Mouse (Mus musculus): Measurements from ENCODE around the gene Olfr963. TPM values are rescaled to one million over a fixed set of nuclear protein-coding genes. Genes with fewer than 3 reads are reported as not detected.

Gene Olfr963
- polyA plus RNA-seq (2012; rRNA removed) = not detected in 2 replicates

- H3K27ac ChIP-seq (ENCODE audit: insufficient read depth, low read depth, low read length) = no peak within 1 kb of the TSS
- DNase-seq = no peak
- no peak for TF ChIP-seq CTCF (conservative IDR thresholded peaks at IDR 0.05; ENCODE audit: insufficient read depth, insufficient read length, low read depth, low read length)
- TF ChIP-seq POLR2A (IDR thresholded peaks at IDR 0.05; ENCODE audit: low read depth, low read length) = no peak
- H3K36me3 ChIP-seq (ENCODE audit: control insufficient read depth, insufficient read depth, low read length) = no peaks in the 10 kb centered on the region
- no peak within 1 kb of the TSS for H3K4me3 ChIP-seq (ENCODE audit: insufficient read depth, low read depth, low read length)
- H3K4me1 ChIP-seq (ENCODE audit: control insufficient read depth, insufficient read depth, low read length) = no peaks in the 10 kb centered on the region
- H3K27me3 ChIP-seq (replicated peaks; ENCODE audit: control insufficient read depth, insufficient read depth, low read length) = no peaks in the 10 kb centered on the region
- WGBS = 83% methylated on average over 1 of the region's 1 CpGs
Observed at GRCm38 (mm10) chr9:39666905-39667304, at the start of gene Olfr963. TSS of gene Olfr963 (plus strand) at chr9:39667205.

- DNase-seq = no peak
- Histone ChIP-seq H3K4me3 (ENCODE audit: insufficient read depth, low read depth, low read length) (no peak within 1 kb of the TSS), H3K36me3 (ENCODE audit: control insufficient read depth, insufficient read depth, low read length) (no peaks in the 10 kb centered on the region), H3K4me1 (ENCODE audit: control insufficient read depth, insufficient read depth, low read length) (no peaks in the 10 kb centered on the region), H3K27ac (ENCODE audit: insufficient read depth, low read depth, low read length) (no peak within 1 kb of the TSS), H3K27me3 (replicated peaks; ENCODE audit: control insufficient read depth, insufficient read depth, low read length) (no peaks in the 10 kb centered on the region)
- WGBS = 80% methylated on average over 1 of the region's 1 CpGs
- no peak for TF ChIP-seq CTCF (conservative IDR thresholded peaks at IDR 0.05; ENCODE audit: insufficient read depth, insufficient read length, low read depth, low read length)
- no peak for TF ChIP-seq POLR2A (IDR thresholded peaks at IDR 0.05; ENCODE audit: low read depth, low read length)
Observed at GRCm38 (mm10) chr9:39621073-39621472, 45.9 kb upstream of the Olfr963 start, which contains the start of gene Olfr960. TSS of gene Olfr960 (plus strand) at chr9:39621373.

- 90% methylated on average over 3 of the region's 3 CpGs for WGBS
- DNase-seq = no peak
- no peaks in the 10 kb centered on the region for H3K36me3 ChIP-seq (ENCODE audit: control insufficient read depth, insufficient read depth, low read length)
- H3K4me1 ChIP-seq (ENCODE audit: control insufficient read depth, insufficient read depth, low read length) = no peaks in the 10 kb centered on the region
- H3K4me3 ChIP-seq (ENCODE audit: insufficient read depth, low read depth, low read length) = no peak overlapping the region
- H3K27me3 ChIP-seq (replicated peaks; ENCODE audit: control insufficient read depth, insufficient read depth, low read length) = no peaks in the 10 kb centered on the region
- no peak for TF ChIP-seq POLR2A (IDR thresholded peaks at IDR 0.05; ENCODE audit: low read depth, low read length)
- TF ChIP-seq CTCF (conservative IDR thresholded peaks at IDR 0.05; ENCODE audit: insufficient read depth, insufficient read length, low read depth, low read length) = no peak
- no peak overlapping the region for H3K27ac ChIP-seq (ENCODE audit: insufficient read depth, low read depth, low read length)
Observed at GRCm38 (mm10) chr9:39623783-39624182, 43.2 kb upstream of the Olfr963 start.

- Histone ChIP-seq H3K27me3 (replicated peaks; ENCODE audit: control insufficient read depth, insufficient read depth, low read length) (no peaks in the 10 kb centered on the region), H3K4me1 (ENCODE audit: control insufficient read depth, insufficient read depth, low read length) (no peaks in the 10 kb centered on the region), H3K36me3 (ENCODE audit: control insufficient read depth, insufficient read depth, low read length) (no peaks in the 10 kb centered on the region), H3K27ac (ENCODE audit: insufficient read depth, low read depth, low read length) (no peak overlapping the region), H3K4me3 (ENCODE audit: insufficient read depth, low read depth, low read length) (no peak overlapping the region)
- DNase-seq = peak; percentile 2
- WGBS = 12% methylated on average over 2 of the region's 2 CpGs
- TF ChIP-seq POLR2A (IDR thresholded peaks at IDR 0.05; ENCODE audit: low read depth, low read length) (no peak), CTCF (conservative IDR thresholded peaks at IDR 0.05; ENCODE audit: insufficient read depth, insufficient read length, low read depth, low read length) (no peak)
Observed at GRCm38 (mm10) chr9:39624711-39625110, 42.3 kb upstream of the Olfr963 start.

GRCm38 (mm10) chr9:39629069-39629468 is 37.9 kb upstream of the Olfr963 start:
- Histone ChIP-seq H3K4me1 (ENCODE audit: control insufficient read depth, insufficient read depth, low read length) (no peaks in the 10 kb centered on the region), H3K27ac (ENCODE audit: insufficient read depth, low read depth, low read length) (no peak overlapping the region), H3K4me3 (ENCODE audit: insufficient read depth, low read depth, low read length) (no peak overlapping the region), H3K27me3 (replicated peaks; ENCODE audit: control insufficient read depth, insufficient read depth, low read length) (no peaks in the 10 kb centered on the region), H3K36me3 (ENCODE audit: control insufficient read depth, insufficient read depth, low read length) (no peaks in the 10 kb centered on the region)
- 80% methylated on average over 2 of the region's 2 CpGs for WGBS
- DNase-seq = no peak
- no peak for TF ChIP-seq POLR2A (IDR thresholded peaks at IDR 0.05; ENCODE audit: low read depth, low read length)
- no peak for TF ChIP-seq CTCF (conservative IDR thresholded peaks at IDR 0.05; ENCODE audit: insufficient read depth, insufficient read length, low read depth, low read length)

GRCm38 (mm10) chr9:39633913-39634594 is 33.0 kb upstream of the Olfr963 start:
- no peak for TF ChIP-seq CTCF (conservative IDR thresholded peaks at IDR 0.05; ENCODE audit: insufficient read depth, insufficient read length, low read depth, low read length)
- no peak for TF ChIP-seq POLR2A (IDR thresholded peaks at IDR 0.05; ENCODE audit: low read depth, low read length)
- H3K4me1 ChIP-seq (ENCODE audit: control insufficient read depth, insufficient read depth, low read length) = no peaks in the 10 kb centered on the region
- WGBS = 8% methylated on average over 4 of the region's 4 CpGs
- H3K27ac ChIP-seq (ENCODE audit: insufficient read depth, low read depth, low read length) = no peak overlapping the region
- no peaks in the 10 kb centered on the region for H3K36me3 ChIP-seq (ENCODE audit: control insufficient read depth, insufficient read depth, low read length)
- H3K27me3 ChIP-seq (replicated peaks; ENCODE audit: control insufficient read depth, insufficient read depth, low read length) = no peaks in the 10 kb centered on the region
- no peak overlapping the region for H3K4me3 ChIP-seq (ENCODE audit: insufficient read depth, low read depth, low read length)
- no peak for DNase-seq

- Histone ChIP-seq H3K4me1 (ENCODE audit: control insufficient read depth, insufficient read depth, low read length) (no peaks in the 10 kb centered on the region), H3K36me3 (ENCODE audit: control insufficient read depth, insufficient read depth, low read length) (no peaks in the 10 kb centered on the region), H3K4me3 (ENCODE audit: insufficient read depth, low read depth, low read length) (no peak within 1 kb of the TSS), H3K27me3 (replicated peaks; ENCODE audit: control insufficient read depth, insufficient read depth, low read length) (no peaks in the 10 kb centered on the region), H3K27ac (ENCODE audit: insufficient read depth, low read depth, low read length) (no peak within 1 kb of the TSS)
- no peak for DNase-seq
- TF ChIP-seq POLR2A (IDR thresholded peaks at IDR 0.05; ENCODE audit: low read depth, low read length) (no peak), CTCF (conservative IDR thresholded peaks at IDR 0.05; ENCODE audit: insufficient read depth, insufficient read length, low read depth, low read length) (no peak)
Observed at GRCm38 (mm10) chr9:39644785-39645184, 22.2 kb upstream of the Olfr963 start, which contains the start of gene Olfr961. TSS of gene Olfr961 (plus strand) at chr9:39645085.

All from kidney, adult 2 months (tissue).